Mouse (Mus musculus) brown adipose tissue, adult 24 weeks (tissue): ENCODE data around the gene Golph3. TPM values are rescaled to one million over a fixed set of nuclear protein-coding genes. Genes with fewer than 3 reads are reported as not detected.

ENCODE experiments used
- H3K27ac ChIP-seq: fragments of 200-500 bp; replicated peaks from 2 replicates; pipeline ENCODE4 v1.5.1; 2012; ENCODE audit warnings: low read depth, mild to moderate bottlenecking, low read length
- H3K4me1 ChIP-seq: fragments of 200-500 bp; 2 replicates; pipeline ENCODE4 v1.6.1; 2012; ENCODE audit warnings: low read length, mixed read lengths; ENCODE audit not compliant: control insufficient read depth, insufficient read depth, insufficient read length
- H3K4me3 ChIP-seq: fragments of 200-500 bp; 2 replicates; pipeline ENCODE4 v1.5.1; 2012; ENCODE audit warnings: low read depth, mild to moderate bottlenecking, low read length, moderate library complexity; ENCODE audit not compliant: insufficient read depth
- polyA plus RNA-seq: library from polyadenylated mRNA; stranded (reverse); fragments of >200 nt; gene quantifications from 2 replicates; pipeline ENCODE4 v1.2.4, GENCODE M21; 2012; ENCODE audit not compliant: missing spikeins, insufficient read depth, insufficient read length

The Golph3 gene
- polyA plus RNA-seq, 1 experiment: 81.3 TPM

- Histone ChIP-seq H3K4me3 (no peak overlapping the region), H3K27ac (no peak overlapping the region), H3K4me1 (no peaks in the 10 kb centered on the region)
Observed at GRCm38 (mm10) chr15:12307114-12307513, 14.1 kb upstream of the Golph3 start.

GRCm38 (mm10) chr15:12308539-12308938 is 12.7 kb upstream of the Golph3 start:
- Histone ChIP-seq H3K27ac (no peak overlapping the region), H3K4me3 (no peak overlapping the region), H3K4me1 (no peaks in the 10 kb centered on the region)

- Histone ChIP-seq H3K4me3 (no peak overlapping the region), H3K4me1 (no peaks in the 10 kb centered on the region), H3K27ac (no peak overlapping the region)
Observed at GRCm38 (mm10) chr15:12310676-12311075, 10.6 kb upstream of the Golph3 start.

DNA sequence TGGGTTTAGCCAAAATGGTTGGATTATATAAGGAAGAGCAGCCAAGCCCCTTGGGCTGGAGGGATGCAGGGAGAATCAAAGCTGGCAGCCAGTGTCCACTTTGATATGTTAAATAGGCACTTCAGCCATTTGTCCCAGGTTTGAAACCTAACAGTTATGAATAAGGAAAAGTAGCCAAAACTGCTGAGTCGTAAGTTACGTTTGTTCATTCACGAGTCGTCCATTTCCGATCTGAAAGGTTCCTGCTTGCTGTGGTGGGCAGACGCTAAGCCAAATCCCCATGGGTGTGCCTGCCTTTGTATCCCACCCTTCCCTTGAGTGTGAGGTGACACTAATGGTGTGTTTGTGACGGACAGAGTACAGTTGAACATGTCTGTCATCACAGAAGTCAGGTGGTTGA is 9.8 kb upstream of the Golph3 start:
- Histone ChIP-seq H3K27ac (no peak overlapping the region), H3K4me1 (no peaks in the 10 kb centered on the region), H3K4me3 (no peak overlapping the region)

- H3K4me3 ChIP-seq: no peak overlapping the region
- no peaks in the 10 kb centered on the region for H3K4me1 ChIP-seq
- H3K27ac ChIP-seq: no peak overlapping the region
Observed at GRCm38 (mm10) chr15:12313255-12313654, 8.0 kb upstream of the Golph3 start.

GRCm38 (mm10) chr15:12314584-12314983 is 6.7 kb upstream of the Golph3 start:
- Histone ChIP-seq H3K4me1 (no peaks in the 10 kb centered on the region), H3K4me3 (no peak overlapping the region), H3K27ac (no peak overlapping the region)

- H3K4me1 ChIP-seq: no peaks in the 10 kb centered on the region
- no peak overlapping the region for H3K4me3 ChIP-seq
- no peak overlapping the region for H3K27ac ChIP-seq
Observed at GRCm38 (mm10) chr15:12315996-12316395, 5.3 kb upstream of the Golph3 start.

DNA sequence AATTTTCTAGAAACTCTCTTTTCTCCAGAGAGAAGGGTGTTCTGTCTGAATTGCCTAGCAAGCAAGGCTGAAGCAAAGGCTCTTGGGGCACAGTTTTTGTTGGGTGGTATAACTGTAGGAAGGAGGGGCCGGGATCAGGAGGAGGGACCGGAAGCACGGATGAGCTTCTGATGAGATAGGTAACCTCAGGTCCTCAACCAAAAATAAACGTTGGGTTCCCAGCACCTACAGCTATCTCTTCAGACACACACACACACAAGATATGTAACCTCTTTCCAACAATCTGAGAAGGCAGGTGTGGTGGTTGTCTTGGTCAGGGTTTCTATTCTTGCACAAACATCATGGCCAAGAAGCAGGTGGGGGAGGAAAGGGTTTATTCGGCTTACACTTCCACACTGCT is 4.0 kb upstream of the Golph3 start:
- Histone ChIP-seq H3K27ac (no peak overlapping the region), H3K4me1 (no peaks in the 10 kb centered on the region), H3K4me3 (no peak overlapping the region)

- no peak overlapping the region for H3K4me3 ChIP-seq
- no peaks in the 10 kb centered on the region for H3K4me1 ChIP-seq
- no peak overlapping the region for H3K27ac ChIP-seq
Observed at GRCm38 (mm10) chr15:12318451-12318850, 2.8 kb upstream of the Golph3 start.

DNA sequence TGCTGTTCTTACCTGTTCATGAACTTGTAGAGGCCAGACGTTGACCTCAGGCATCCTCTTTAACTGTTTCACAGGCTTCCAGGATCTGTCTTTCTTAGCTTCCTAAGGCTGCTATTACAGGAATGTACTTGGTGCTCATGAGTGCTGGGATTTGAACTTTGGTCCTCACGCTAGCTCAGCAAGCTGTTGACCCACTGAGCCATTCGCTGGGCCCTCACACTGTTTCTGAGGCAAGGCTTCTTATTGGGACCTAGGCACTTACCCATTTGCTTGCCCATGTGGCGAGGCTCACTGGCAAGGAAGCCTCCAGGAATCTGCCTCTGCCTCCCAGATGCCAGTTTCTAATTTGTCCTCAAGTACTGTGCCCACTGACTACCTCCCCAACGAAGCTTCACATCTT is 1.4 kb upstream of the Golph3 start:
- H3K4me3 ChIP-seq: no peak overlapping the region; the same call in 1 of the 2 replicates
- peaks cover 6% of the 10 kb centered on the region for H3K4me1 ChIP-seq

DNA sequence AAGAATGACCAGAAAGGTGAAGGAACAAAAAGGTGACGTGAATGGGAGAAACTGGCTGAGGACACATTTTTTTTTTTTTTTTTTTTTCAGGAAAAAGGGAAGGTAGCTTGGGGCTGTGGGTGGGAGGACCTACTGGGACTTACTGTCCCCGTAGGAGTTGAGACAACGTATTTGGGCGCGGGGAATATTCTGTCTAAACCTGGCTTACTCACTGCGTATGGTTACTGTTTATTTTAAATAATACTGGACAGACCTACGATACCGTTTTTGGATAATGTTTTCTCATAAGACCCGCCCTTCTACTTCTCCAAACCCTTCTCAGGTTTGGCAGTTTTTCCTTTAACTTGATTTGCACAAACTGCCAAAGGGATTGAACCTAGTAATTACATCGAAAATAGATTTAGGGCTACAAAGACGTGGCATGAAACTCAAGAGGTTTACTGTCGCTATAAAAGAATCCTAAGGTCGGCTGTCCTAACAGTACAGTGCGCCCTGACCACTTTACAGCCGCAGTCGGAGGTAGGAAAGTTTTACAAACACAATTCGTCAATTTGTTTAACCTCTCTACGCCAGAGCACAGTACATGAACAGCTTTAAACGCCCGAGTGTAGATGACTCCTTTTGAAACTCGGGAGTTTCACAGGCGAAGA is 684 bp upstream of the Golph3 start:
- Histone ChIP-seq H3K4me1 (peaks cover 7% of the 10 kb centered on the region), H3K27ac (peak overlapping the region; percentile 76), H3K4me3 (peak overlapping the region; percentile 83)

More for the DNA sequence above, 1.4 kb upstream of the Golph3 start:
- no peak overlapping the region for H3K27ac ChIP-seq

DNA sequence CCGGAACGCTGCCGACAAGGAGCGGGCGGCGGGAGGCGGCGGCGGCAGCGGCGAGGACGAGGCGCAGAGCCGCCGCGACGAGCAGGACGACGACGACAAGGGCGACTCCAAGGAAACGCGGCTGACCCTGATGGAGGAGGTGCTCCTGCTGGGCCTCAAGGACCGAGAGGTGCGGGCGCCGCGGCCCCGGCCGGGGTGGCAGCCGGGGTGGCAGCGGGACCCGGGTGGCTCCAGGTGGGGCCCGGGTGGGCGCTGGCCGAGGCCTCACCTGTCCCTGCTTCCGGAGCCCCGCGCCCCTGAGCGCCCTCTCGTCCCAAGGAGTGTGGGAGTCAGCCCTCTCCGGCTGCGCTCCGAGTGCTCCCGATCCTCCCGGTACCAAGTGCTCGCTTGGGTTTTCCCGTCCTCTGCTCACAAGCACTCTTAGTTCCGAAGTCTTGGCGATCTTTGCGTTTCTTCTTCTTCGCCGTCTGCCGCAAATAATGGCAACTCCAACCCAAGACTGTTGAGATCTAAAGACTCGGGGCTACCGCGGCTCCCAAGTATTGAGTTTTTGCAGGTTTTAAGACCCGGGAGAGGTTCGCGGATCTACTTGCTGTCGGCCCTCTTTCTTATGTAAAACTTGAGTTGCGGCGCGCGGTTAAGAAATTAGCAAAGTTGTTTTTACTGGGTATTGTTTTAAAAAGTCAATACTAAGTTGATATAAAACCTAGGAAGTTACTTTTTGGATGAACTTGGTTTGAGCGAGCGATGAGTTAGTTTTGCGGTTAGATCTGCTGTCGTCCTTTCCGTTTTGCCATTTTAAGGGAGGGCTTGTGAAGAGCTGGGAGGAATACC is 755 bp downstream of the Golph3 start, which contains the start of gene 1810049J17Rik:
1810049J17Rik (minus strand) TSS at position 112 of the 834 bp plus-strand sequence.
- peak within 1 kb of the TSS; percentile 99 for H3K4me3 ChIP-seq
- peak within 1 kb of the TSS; percentile 97 for H3K27ac ChIP-seq
- H3K4me1 ChIP-seq: peaks cover 8% of the 10 kb centered on the region

- Histone ChIP-seq H3K4me1 (peaks cover 8% of the 10 kb centered on the region), H3K27ac (peak overlapping the region; percentile 97; the same call in 1 of the 2 replicates), H3K4me3 (peak overlapping the region; percentile 99)
Observed at GRCm38 (mm10) chr15:12322676-12323402, 1.6 kb downstream of the Golph3 start.

GRCm38 (mm10) chr15:12324326-12324725 is 3.1 kb downstream of the Golph3 start:
- no peak overlapping the region for H3K27ac ChIP-seq
- H3K4me3 ChIP-seq: no peak overlapping the region
- peaks cover 12% of the 10 kb centered on the region for H3K4me1 ChIP-seq

GRCm38 (mm10) chr15:12330389-12330788 is 9.1 kb downstream of the Golph3 start:
- Histone ChIP-seq H3K4me1 (peaks cover 21% of the 10 kb centered on the region), H3K27ac (peak overlapping the region; percentile 26), H3K4me3 (no peak overlapping the region)
